Mouse (Mus musculus): Measurements from ENCODE around the gene Stt3b. TPM values are rescaled to one million over a fixed set of nuclear protein-coding genes. Genes with fewer than 3 reads are reported as not detected.

The Stt3b gene
- polyA plus RNA-seq, 1 experiment from 2014 or later, result 123 TPM

DNA sequence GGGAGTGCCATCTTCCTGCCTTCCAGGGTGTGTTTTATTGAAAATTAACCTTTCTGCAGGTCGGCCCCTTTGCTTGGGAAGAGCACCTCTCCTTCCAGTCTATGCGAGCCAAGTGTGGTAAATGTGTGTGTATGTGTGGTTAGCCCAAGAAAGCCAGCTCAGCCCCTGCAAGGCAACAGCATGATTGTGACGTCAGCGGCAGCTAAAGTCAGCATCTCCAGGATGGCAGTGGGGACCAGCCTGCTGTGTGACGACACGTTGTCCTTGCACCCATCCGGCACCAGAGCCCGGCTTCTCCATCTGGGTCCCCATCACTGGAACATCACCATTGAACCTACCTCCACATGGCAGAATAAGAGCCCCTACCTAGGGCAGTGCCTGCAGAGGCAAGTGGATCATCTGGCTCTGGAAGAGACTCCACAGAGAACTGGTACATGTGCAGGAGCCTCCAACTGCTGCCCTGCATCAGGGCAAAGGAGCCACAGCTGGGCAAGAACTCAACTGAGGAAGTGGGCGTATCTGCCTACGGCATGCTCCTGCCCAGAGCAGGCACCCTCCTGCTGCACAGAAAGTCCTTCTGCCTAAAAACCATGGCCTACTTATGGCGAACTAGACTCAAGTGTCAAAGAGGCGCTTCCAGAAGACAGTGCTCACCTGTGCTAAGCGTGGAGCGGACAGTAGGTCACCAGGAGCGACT lies 109.9 kb downstream of the Stt3b start:
- no peaks in the 10 kb centered on the region for H3K36me3 ChIP-seq
- H3K4me2 ChIP-seq (replicated peaks), result no peak overlapping the region
- H3K27me3 ChIP-seq, result no peaks in the 10 kb centered on the region; the same call in 1 of the 2 replicates
- 91% methylated on average over 15 of the region's 15 CpGs for WGBS
- no peak overlapping the region for H3K27ac ChIP-seq
- no peak for ATAC-seq (ENCODE audit: low FRiP score)
- H3K4me1 ChIP-seq, result peaks cover 4% of the 10 kb centered on the region; the same call in 1 of the 2 replicates
- no peak overlapping the region for H3K9ac ChIP-seq
- H3K9me3 ChIP-seq (replicated peaks), result no peaks in the 10 kb centered on the region
- H3K4me3 ChIP-seq, result no peak overlapping the region

DNA sequence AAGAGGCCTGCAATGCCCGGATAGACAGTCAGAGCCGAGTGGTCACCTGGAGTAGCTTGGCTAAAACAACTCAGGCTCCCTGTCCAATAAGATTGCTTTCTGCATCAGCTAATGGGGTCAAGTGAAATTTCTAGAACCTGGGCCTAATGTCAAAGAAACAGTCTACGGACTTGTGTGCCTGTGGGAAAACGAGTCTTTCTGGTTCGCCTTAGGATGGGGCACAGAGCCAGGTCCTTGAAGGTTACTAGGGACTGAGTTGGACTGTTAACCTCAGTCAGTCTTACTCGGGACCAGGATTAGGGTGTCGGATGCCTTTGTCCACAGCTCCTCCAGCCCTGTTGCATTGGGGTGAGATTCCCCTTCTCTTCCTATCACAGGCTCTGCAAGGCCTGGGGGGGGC lies 113.1 kb downstream of the Stt3b start:
- H3K9ac ChIP-seq, result no peak overlapping the region
- H3K27ac ChIP-seq, result no peak overlapping the region
- no peak overlapping the region for H3K4me2 ChIP-seq (replicated peaks)
- no peak overlapping the region for H3K4me3 ChIP-seq
- H3K4me1 ChIP-seq, result 0 out of 2 replicates have a peak, but pooled peaks cover 2% of the 10 kb centered on the region
- no peak for ATAC-seq (ENCODE audit: low FRiP score)
- H3K27me3 ChIP-seq, result no peaks in the 10 kb centered on the region
- no peaks in the 10 kb centered on the region for H3K9me3 ChIP-seq (replicated peaks)
- WGBS, result 80% methylated on average over 7 of the region's 7 CpGs
- no peaks in the 10 kb centered on the region for H3K36me3 ChIP-seq

DNA sequence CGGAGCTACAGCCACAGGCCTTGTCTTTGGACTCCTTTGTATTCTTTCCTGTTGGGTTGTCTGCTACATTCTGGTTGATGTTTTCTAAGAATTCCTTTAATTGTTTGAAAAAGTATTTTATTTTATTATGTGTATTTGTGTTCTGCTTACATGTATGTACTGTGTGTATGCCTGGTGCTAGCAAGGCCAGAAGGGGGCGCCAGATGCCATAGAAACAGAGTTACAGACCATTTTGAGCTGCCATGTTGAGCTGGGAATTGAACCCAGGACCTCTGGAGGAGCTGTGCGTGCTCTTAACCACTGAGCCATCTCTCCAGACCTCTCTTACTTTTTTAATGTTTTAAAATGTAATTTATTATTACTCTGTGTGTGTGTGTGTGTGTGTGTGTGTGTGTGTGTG lies 117.3 kb downstream of the Stt3b start:
- ATAC-seq (ENCODE audit: low FRiP score), result no peak
- Histone ChIP-seq H3K36me3 (no peaks in the 10 kb centered on the region), H3K27me3 (no peaks in the 10 kb centered on the region), H3K27ac (no peak overlapping the region), H3K4me3 (no peak overlapping the region), H3K9ac (no peak overlapping the region), H3K9me3 (replicated peaks) (no peaks in the 10 kb centered on the region), H3K4me2 (replicated peaks) (no peak overlapping the region), H3K4me1 (0 out of 2 replicates have a peak, but pooled peaks cover 6% of the 10 kb centered on the region)
- 79% methylated on average over 3 of the region's 3 CpGs for WGBS
